Mouse (Mus musculus): ENCODE data around the gene Gns.

Gns gene

GRCm38 (mm10) chr10:121403104-121403503, 38.2 kb downstream of the Gns start:
- DNase-seq (ENCODE audit: low read depth, low spot score): no peak

GRCm38 (mm10) chr10:121403946-121404345, 39.1 kb downstream of the Gns start:
- no peak for DNase-seq (ENCODE audit: low read depth, low spot score)

- peak; percentile 53 for DNase-seq (ENCODE audit: low read depth, low spot score)
Measured at GRCm38 (mm10) chr10:121409717-121410116, 44.8 kb downstream of the Gns start.

GRCm38 (mm10) chr10:121411721-121412455, 47.0 kb downstream of the Gns start:
- DNase-seq (ENCODE audit: low read depth, low spot score): no peak

GRCm38 (mm10) chr10:121412824-121413223, 47.9 kb downstream of the Gns start:
- DNase-seq (ENCODE audit: low read depth, low spot score): no peak

- DNase-seq (ENCODE audit: low read depth, low spot score): no peak
Measured at GRCm38 (mm10) chr10:121414127-121414526, 49.2 kb downstream of the Gns start.

- no peak for DNase-seq (ENCODE audit: low read depth, low spot score)
Measured at GRCm38 (mm10) chr10:121418835-121419234, 53.9 kb downstream of the Gns start.

GRCm38 (mm10) chr10:121419640-121420470, 55.0 kb downstream of the Gns start:
- no peak for DNase-seq (ENCODE audit: low read depth, low spot score)

- no peak for DNase-seq (ENCODE audit: low read depth, low spot score)
Measured at GRCm38 (mm10) chr10:121421023-121421422, 56.1 kb downstream of the Gns start.

- DNase-seq (ENCODE audit: low read depth, low spot score): no peak
Measured at GRCm38 (mm10) chr10:121421657-121422290, 56.9 kb downstream of the Gns start.

GRCm38 (mm10) chr10:121422294-121422693, 57.4 kb downstream of the Gns start:
- no peak for DNase-seq (ENCODE audit: low read depth, low spot score)

- no peak for DNase-seq (ENCODE audit: low read depth, low spot score)
Measured at GRCm38 (mm10) chr10:121423541-121424349, 58.9 kb downstream of the Gns start.

- DNase-seq (ENCODE audit: low read depth, low spot score): no peak
Measured at GRCm38 (mm10) chr10:121424455-121424854, 59.6 kb downstream of the Gns start.

GRCm38 (mm10) chr10:121425079-121425478, 60.2 kb downstream of the Gns start:
- DNase-seq (ENCODE audit: low read depth, low spot score): no peak

GRCm38 (mm10) chr10:121425506-121426025, 60.7 kb downstream of the Gns start:
- no peak for DNase-seq (ENCODE audit: low read depth, low spot score)

GRCm38 (mm10) chr10:121426458-121427070, 61.7 kb downstream of the Gns start:
- DNase-seq (ENCODE audit: low read depth, low spot score): no peak

GRCm38 (mm10) chr10:121427136-121427535, 62.2 kb downstream of the Gns start:
- no peak for DNase-seq (ENCODE audit: low read depth, low spot score)

- DNase-seq (ENCODE audit: low read depth, low spot score): no peak
Measured at GRCm38 (mm10) chr10:121428011-121428711, 63.3 kb downstream of the Gns start.

- peak; percentile 54 for DNase-seq (ENCODE audit: low read depth, low spot score)
Measured at GRCm38 (mm10) chr10:121429089-121429488, 64.2 kb downstream of the Gns start.

- DNase-seq (ENCODE audit: low read depth, low spot score): no peak
Measured at GRCm38 (mm10) chr10:121429581-121429980, 64.7 kb downstream of the Gns start.
